Mouse (Mus musculus) gastrocnemius, adult 8-10 months (tissue): Measurements from ENCODE around the gene Commd2. TPM values are rescaled to one million over a fixed set of nuclear protein-coding genes. Genes with fewer than 3 reads are reported as not detected.

Source experiments
- DNase-seq, 2 experiments: peaks; one replicate each; pipeline ENCODE4 v3.0.0; 2022; ENCODE audit warnings: low spot score in 2 of 2
- total RNA-seq, 4 experiments: library from RNA; stranded (reverse); gene quantifications; 2 replicates each; pipeline ENCODE4 v1.2.4; 2022

The Commd2 gene
- 10 to 100 TPM; 10.4 to 11.9 (median 11.4) TPM for total RNA-seq

GRCm38 (mm10) chr3:57651231-57651864 is at the start of gene Commd2:
TSS of gene Commd2 (minus strand) at chr3:57651715.
- DNase-seq, result peak; percentile 74

DNA sequence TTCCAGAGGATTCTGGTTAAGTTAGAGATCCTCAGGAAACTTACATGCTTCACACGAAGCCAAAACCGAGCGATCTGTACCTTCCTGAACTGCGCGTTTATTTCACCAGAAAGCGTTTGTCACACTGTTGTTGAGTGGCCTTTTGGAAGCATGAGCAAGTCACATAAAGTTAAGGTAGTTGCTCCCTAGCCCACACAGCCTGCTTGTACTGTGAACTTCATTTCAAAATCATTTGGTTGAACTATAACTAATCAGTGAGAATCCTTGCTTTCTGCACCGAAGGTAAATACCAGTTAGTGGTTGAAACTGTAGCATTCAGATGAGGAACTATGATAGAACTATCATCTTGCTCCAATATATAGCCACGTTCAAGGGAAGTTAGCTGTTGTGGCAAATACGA is 45.3 kb upstream of the Commd2 start:
- no peak for DNase-seq

GRCm38 (mm10) chr3:57696249-57696648 is 44.7 kb upstream of the Commd2 start:
- DNase-seq, result no peak

- DNase-seq, result no peak
Observed at GRCm38 (mm10) chr3:57692719-57693118, 41.2 kb upstream of the Commd2 start, which contains the start of gene Ankub1. TSS of gene Ankub1 (minus strand) at chr3:57692799.

GRCm38 (mm10) chr3:57691772-57692171 is 40.3 kb upstream of the Commd2 start:
- no peak for DNase-seq

DNA sequence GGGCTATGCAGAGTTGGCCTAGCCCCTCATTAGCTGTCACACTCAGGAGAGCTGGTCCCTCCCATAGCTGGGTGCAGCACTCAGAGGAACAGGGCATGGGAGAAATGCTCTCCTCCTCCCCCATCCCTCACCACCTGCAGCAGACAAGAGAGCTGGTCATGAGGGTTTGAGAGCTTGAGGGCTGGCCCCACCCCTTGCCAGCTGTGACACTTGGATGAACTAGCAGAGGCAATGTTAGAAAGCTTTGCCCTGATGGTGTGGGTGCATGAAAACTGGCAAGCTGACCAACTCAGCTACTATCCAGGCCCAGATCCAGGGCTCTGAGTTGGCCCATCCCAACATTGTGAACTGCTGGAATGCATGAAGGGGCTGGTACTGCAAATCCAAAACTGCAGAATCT is 26.3 kb upstream of the Commd2 start:
- DNase-seq, result no peak

GRCm38 (mm10) chr3:57674075-57674474 is 22.6 kb upstream of the Commd2 start:
- no peak for DNase-seq

- no peak for DNase-seq
Observed at GRCm38 (mm10) chr3:57673586-57673985, 22.1 kb upstream of the Commd2 start.

GRCm38 (mm10) chr3:57667054-57667723 is 15.7 kb upstream of the Commd2 start:
- DNase-seq, result peak; percentile 37 to 40

GRCm38 (mm10) chr3:57665880-57666279 is 14.4 kb upstream of the Commd2 start:
- no peak for DNase-seq

GRCm38 (mm10) chr3:57664682-57665081 is 13.2 kb upstream of the Commd2 start:
- no peak for DNase-seq

DNA sequence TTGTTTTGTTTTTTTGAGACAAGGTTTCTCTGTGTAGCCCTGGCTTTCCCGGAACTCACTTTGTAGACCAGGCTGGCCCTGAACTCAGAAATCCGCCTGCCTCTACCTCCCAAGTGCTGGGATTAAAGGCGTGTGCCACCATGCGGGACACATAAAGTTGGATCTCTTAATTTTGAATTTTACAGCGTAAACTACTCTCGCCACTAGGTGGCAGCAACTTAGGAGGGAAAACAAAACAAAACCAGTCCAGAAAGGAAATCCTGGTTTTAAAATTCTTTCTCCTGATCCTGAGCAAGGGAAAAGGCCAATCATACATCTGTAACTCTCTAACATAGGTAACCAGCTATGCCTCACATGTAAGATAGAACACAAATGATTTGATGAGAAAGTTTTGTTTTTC is 12.2 kb upstream of the Commd2 start:
- DNase-seq, result no peak

DNA sequence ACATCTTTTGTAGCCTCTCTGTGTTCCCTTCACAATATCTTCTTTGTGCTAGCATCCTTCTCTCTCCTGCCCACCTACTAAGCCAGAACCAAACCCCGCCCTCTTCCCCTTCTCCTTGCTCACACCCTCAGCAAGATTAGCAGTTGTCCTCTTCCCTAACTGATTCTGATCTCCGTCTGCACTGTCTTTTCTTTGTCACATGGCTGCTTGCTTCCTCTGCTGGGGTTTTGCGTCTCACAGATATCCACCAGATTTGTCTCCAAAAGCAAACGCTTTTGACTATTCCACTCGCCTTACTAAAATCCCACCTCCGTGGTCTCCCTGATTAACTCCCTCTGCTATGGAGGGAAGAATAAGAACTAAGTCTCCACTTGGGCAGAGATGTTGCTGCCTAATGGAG is 7.1 kb upstream of the Commd2 start:
- no peak for DNase-seq

- no peak for DNase-seq
Observed at GRCm38 (mm10) chr3:57653646-57654045, 2.1 kb upstream of the Commd2 start.

- DNase-seq, result no peak
Observed at GRCm38 (mm10) chr3:57652485-57652884, 970 bp upstream of the Commd2 start.

- DNase-seq, result no peak
Observed at GRCm38 (mm10) chr3:57651865-57652259, 347 bp upstream of the Commd2 start.

GRCm38 (mm10) chr3:57643191-57643590 is 8.3 kb downstream of the Commd2 start:
- no peak for DNase-seq

DNA sequence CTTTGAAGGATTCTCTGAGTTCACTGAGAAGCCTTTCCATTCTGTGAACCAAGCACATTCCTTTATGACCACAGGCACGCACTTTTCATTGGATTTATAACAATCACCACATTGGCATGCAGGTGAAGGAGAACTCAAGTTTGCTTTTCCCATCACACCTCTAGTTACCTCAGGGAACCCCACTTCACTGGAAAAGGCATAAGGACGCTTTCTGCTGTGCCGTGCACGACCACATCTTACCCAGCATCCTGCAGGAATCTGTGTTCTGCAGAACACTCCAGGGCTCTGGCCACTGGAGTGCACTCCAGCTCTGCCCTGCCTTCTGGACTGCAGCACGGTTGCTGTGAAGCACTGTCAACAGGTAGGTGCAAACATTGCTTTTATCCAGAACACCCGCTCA is 13.9 kb downstream of the Commd2 start:
- DNase-seq, result no peak

DNA sequence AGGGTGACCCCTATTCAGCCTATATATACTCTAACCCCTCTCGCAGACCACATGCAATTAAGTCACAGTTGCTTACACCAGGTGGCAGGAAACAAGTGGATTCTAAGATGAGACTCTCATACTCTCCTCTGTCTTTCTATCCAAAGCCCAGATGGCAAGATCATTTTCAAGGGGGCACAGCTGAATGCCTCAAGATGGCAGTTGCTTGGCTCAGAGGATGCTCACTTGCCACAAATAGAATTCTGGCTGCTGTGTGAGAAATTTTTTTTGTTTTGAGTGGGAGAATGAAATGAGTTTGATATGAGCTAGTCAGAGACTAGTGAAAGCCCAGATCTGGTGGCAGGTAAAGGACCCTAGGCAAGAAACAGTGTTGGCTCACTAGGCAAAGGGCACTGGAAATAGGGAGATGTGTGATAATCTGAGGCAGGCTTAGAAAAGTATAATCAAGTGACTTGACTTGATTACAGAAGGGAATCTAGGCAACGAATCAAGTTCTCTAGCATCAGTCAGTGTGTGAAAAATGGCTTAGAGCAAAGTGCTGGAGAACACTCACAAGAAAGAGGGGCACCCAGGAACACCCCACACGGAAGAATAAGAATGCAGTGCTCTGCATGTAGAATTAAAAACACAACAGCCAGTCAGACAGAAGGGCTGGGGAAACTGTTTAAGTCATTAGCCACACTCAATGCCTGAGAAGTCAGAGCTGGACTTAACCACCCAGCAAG is 16.6 kb downstream of the Commd2 start:
- no peak for DNase-seq

- DNase-seq, result no peak
Observed at GRCm38 (mm10) chr3:57626954-57627513, 24.5 kb downstream of the Commd2 start.

DNA sequence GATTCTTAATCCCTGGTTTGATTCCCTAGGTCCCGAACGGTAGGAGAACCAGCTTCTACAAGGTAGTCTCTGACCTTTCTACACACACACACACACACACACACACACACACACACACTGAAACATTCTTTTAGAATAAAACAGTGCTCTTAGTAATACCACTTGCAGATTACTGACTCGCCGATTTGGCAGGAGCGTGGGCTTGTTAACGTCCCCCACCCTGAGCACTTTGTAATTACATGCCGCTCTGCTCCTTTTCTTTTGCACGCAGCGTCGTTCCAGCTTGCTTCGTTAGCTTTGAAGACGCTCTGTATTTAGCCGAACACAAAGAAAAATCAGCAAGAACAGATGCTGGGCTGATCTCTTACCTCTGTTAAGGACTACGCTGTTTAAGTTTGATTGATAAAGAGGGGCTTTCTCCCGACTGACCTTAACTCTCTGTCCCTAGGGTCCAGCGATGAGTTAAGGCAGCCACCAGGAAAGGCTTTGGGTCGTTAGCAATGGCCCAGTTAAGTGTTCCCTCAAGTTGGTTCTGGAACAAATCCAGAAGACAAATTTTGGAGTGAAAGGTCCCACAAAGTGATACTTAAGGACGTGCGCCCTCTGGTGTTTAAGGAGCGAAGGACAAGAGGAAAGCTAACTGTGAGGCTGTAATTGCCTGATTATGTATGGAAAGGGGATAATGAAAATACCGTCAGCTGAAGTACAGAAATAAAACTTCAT is 26.1 kb downstream of the Commd2 start:
- DNase-seq, result peak; percentile 40 to 47

DNA sequence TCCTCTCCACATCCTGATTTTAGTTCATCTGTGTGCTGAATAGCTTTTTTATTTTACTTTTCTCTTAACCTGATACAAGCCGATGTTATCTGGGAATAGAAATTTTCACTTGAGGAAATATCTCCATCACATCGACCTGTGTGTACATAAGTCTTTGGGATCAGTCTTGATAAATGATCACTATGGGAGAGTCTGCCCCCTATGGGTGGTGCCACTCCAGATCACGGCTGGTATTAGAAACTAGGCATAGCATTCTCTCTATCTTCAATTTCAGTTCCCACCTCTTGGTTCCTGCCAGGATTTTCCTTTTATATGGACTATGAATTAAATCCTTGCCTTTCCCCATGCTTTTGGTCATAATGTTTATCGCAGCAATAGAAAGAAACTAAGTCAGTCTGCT is 31.8 kb downstream of the Commd2 start:
- DNase-seq, result no peak
